Mouse (Mus musculus) myocyte (in vitro differentiated cells): Measurements from ENCODE around the gene Ccdc103.

ENCODE experiments used
- E2F4 ChIP-seq: IDR thresholded peaks from one replicate; pipeline ENCODE4 v1.6.1; 2011; ENCODE audit warnings: mild to moderate bottlenecking, control low read depth, moderate library complexity; ENCODE audit not compliant: insufficient read depth
- POLR2A ChIP-seq: IDR thresholded peaks from one replicate; pipeline ENCODE4 v1.6.1; 2011; ENCODE audit warnings: low read depth, mild to moderate bottlenecking, control low read depth, moderate library complexity; ENCODE audit not compliant: insufficient read length
- POLR2AphosphoS2 ChIP-seq: IDR thresholded peaks from one replicate; pipeline ENCODE4 v1.6.1; 2011; ENCODE audit warnings: low read depth, control low read depth; ENCODE audit not compliant: insufficient read length
- TCF12 ChIP-seq: IDR thresholded peaks from one replicate; pipeline ENCODE4 v1.6.1; 2011; ENCODE audit warnings: mild to moderate bottlenecking, control low read depth; ENCODE audit not compliant: poor library complexity, insufficient read depth, severe bottlenecking

DNA sequence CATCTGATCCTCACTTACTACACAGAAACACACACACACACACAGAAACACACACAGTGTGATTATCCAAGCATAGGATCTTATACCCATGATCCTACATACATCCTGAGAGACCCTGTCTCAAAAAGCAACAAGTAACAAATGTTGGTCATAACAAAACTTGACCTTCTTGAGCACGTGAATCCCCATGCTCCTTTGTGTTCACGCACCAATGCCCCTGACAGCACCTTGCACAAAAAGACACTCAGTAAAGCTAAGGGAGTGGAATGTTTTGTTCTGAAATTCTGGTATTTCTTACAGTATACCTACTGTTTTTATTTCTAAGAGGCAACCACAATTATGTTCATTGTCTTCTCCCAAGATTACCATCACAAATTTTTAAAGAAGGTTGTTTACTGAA lies 1.4 kb upstream of the Ccdc103 start:
- no peak for TF ChIP-seq POLR2AphosphoS2
- TF ChIP-seq TCF12: no peak
- TF ChIP-seq POLR2A: no peak
- TF ChIP-seq E2F4: no peak
